Mouse (Mus musculus) heart, embryonic 16.5 days (tissue): ENCODE measurements around the gene Rbl2. TPM values are rescaled to one million over a fixed set of nuclear protein-coding genes. Genes with fewer than 3 reads are reported as not detected.
A peak's percentile ranks its signal among the peaks of the same experiment; 100 is the strongest.

Experiments used
- ATAC-seq: fragments of 200-750 bp; cut with Nextera tagmentation; replicated peaks from 2 replicates; pipeline ENCODE4 v1.8.0; 2017; ENCODE audit warnings: moderate number of reproducible peaks; ENCODE audit not compliant: insufficient read depth, low FRiP score; ENCODE audit errors: extremely low read depth
- H3K27ac ChIP-seq: fragments of 300-500 bp; sonication (generic); 2 replicates; pipeline ENCODE4 v1.5.1; 2014; ENCODE audit warnings: mild to moderate bottlenecking, low read length, control low read depth, moderate library complexity
- H3K27me3 ChIP-seq: fragments of 300-500 bp; sonication (generic); 2 replicates; pipeline ENCODE4 v1.6.1; 2014; ENCODE audit warnings: low read length, mixed read lengths; ENCODE audit not compliant: control insufficient read depth, insufficient read depth
- H3K36me3 ChIP-seq: fragments of 300-500 bp; sonication (generic); 2 replicates; pipeline ENCODE4 v1.6.1; 2014; ENCODE audit not compliant: control insufficient read depth, insufficient read depth
- H3K4me1 ChIP-seq: fragments of 300-500 bp; sonication (generic); 2 replicates; pipeline ENCODE4 v1.6.1; 2014; ENCODE audit warnings: low read length, mixed read lengths; ENCODE audit not compliant: control insufficient read depth, insufficient read depth
- H3K4me2 ChIP-seq: fragments of 300-500 bp; sonication (generic); 2 replicates; pipeline ENCODE4 v1.6.1; 2014; ENCODE audit warnings: low read depth, mild to moderate bottlenecking, control low read depth, low read length
- H3K4me3 ChIP-seq: fragments of 300-500 bp; sonication (generic); 2 replicates; pipeline ENCODE4 v1.5.1; 2014; ENCODE audit warnings: mild to moderate bottlenecking, control low read depth, low read length
- H3K9ac ChIP-seq: fragments of 300-500 bp; sonication (generic); 2 replicates; pipeline ENCODE4 v1.6.1; 2014; ENCODE audit warnings: low read length, control low read depth
- H3K9me3 ChIP-seq: fragments of 300-500 bp; sonication (generic); replicated peaks from 2 replicates; pipeline ENCODE4 v1.6.1; 2016; ENCODE audit warnings: low read length; ENCODE audit not compliant: control insufficient read depth
- WGBS: fragments of 180-500 bp; shearing (Covaris S2); extraction: QIAGEN DNeasy Blood & Tissue Kit; methylation state at CpG from one replicate; pipeline ENCODE4 v1.1.7; 2014; 5-methylcytosine and 5-hydroxymethylcytosine counted together
- polyA plus RNA-seq: library from polyadenylated mRNA; unstranded; fragments of >200 nt; fragmentation: Nextera tagmentation; extraction: Ambion mirVana; gene quantifications from 2 replicates; pipeline ENCODE4 v1.2.1, GENCODE M21; 2015

Rbl2 gene
- polyA plus RNA-seq, 1 experiment from 2014 or later, result 20.7 TPM

- no peak for ATAC-seq
- no peak overlapping the region for H3K9ac ChIP-seq
Measured at GRCm38 (mm10) chr8:91082428-91082827, 12.6 kb downstream of the Rbl2 start.

GRCm38 (mm10) chr8:91088452-91088851 lies 18.6 kb downstream of the Rbl2 start:
- no peak for ATAC-seq
- WGBS, result 90% methylated on average over 7 of the region's 7 CpGs
- no peak overlapping the region for H3K4me2 ChIP-seq
- H3K27me3 ChIP-seq, result no peaks in the 10 kb centered on the region
- no peak overlapping the region for H3K9ac ChIP-seq
- no peak overlapping the region for H3K27ac ChIP-seq
- no peak overlapping the region for H3K4me3 ChIP-seq
- peaks cover 40% of the 10 kb centered on the region for H3K36me3 ChIP-seq
- no peaks in the 10 kb centered on the region for H3K4me1 ChIP-seq
- H3K9me3 ChIP-seq, result no peaks in the 10 kb centered on the region

More at GRCm38 (mm10) chr8:91082428-91082827, 12.6 kb downstream of the Rbl2 start:
- peak overlapping the region; percentile 25; the same call in 1 of the 2 replicates for H3K4me2 ChIP-seq
- no peaks in the 10 kb centered on the region for H3K9me3 ChIP-seq
- no peaks in the 10 kb centered on the region for H3K27me3 ChIP-seq
- H3K36me3 ChIP-seq, result peaks cover 36% of the 10 kb centered on the region
- no peak overlapping the region for H3K4me3 ChIP-seq
- no peak overlapping the region for H3K27ac ChIP-seq
- WGBS, result 86% methylated on average over 12 of the region's 12 CpGs
- H3K4me1 ChIP-seq, result peaks cover 7% of the 10 kb centered on the region

GRCm38 (mm10) chr8:91089601-91090000 lies 19.7 kb downstream of the Rbl2 start:
- no peak overlapping the region for H3K4me2 ChIP-seq
- no peak overlapping the region for H3K9ac ChIP-seq
- WGBS, result 86% methylated on average over 2 of the region's 2 CpGs
- H3K4me3 ChIP-seq, result no peak overlapping the region
- H3K9me3 ChIP-seq, result no peaks in the 10 kb centered on the region
- no peak overlapping the region for H3K27ac ChIP-seq
- H3K27me3 ChIP-seq, result no peaks in the 10 kb centered on the region
- no peak for ATAC-seq
- H3K36me3 ChIP-seq, result peaks cover 38% of the 10 kb centered on the region
- H3K4me1 ChIP-seq, result no peaks in the 10 kb centered on the region

GRCm38 (mm10) chr8:91094135-91094534 lies 24.3 kb downstream of the Rbl2 start:
- H3K9me3 ChIP-seq, result no peaks in the 10 kb centered on the region
- H3K27me3 ChIP-seq, result no peaks in the 10 kb centered on the region
- no peak overlapping the region for H3K9ac ChIP-seq
- no peak overlapping the region for H3K4me2 ChIP-seq
- peaks cover 4% of the 10 kb centered on the region for H3K4me1 ChIP-seq
- no peak for ATAC-seq
- H3K27ac ChIP-seq, result no peak overlapping the region
- 80% methylated on average over 5 of the region's 5 CpGs for WGBS
- peaks cover 40% of the 10 kb centered on the region for H3K36me3 ChIP-seq
- no peak overlapping the region for H3K4me3 ChIP-seq

GRCm38 (mm10) chr8:91098106-91098505 lies 28.2 kb downstream of the Rbl2 start:
- 60% methylated on average over 6 of the region's 6 CpGs for WGBS
- 0 out of 2 replicates have a peak, but pooled peaks have one; percentile 10 for ATAC-seq
- no peak overlapping the region for H3K4me3 ChIP-seq
- H3K9ac ChIP-seq, result no peak overlapping the region
- peaks cover 29% of the 10 kb centered on the region for H3K36me3 ChIP-seq
- H3K27me3 ChIP-seq, result no peaks in the 10 kb centered on the region
- no peak overlapping the region for H3K4me2 ChIP-seq
- H3K9me3 ChIP-seq, result no peaks in the 10 kb centered on the region
- H3K27ac ChIP-seq, result no peak overlapping the region; the same call in 1 of the 2 replicates
- peaks cover 4% of the 10 kb centered on the region for H3K4me1 ChIP-seq

GRCm38 (mm10) chr8:91106271-91106670 lies 36.4 kb downstream of the Rbl2 start:
- 88% methylated on average over 12 of the region's 12 CpGs for WGBS
- H3K36me3 ChIP-seq, result peaks cover 24% of the 10 kb centered on the region
- H3K4me1 ChIP-seq, result no peaks in the 10 kb centered on the region
- no peak overlapping the region for H3K9ac ChIP-seq
- H3K4me3 ChIP-seq, result no peak overlapping the region
- no peak for ATAC-seq
- no peak overlapping the region for H3K4me2 ChIP-seq
- H3K27me3 ChIP-seq, result no peaks in the 10 kb centered on the region
- H3K9me3 ChIP-seq, result no peaks in the 10 kb centered on the region
- H3K27ac ChIP-seq, result no peak overlapping the region

- H3K4me2 ChIP-seq, result no peak overlapping the region
- H3K4me1 ChIP-seq, result no peaks in the 10 kb centered on the region
- H3K9ac ChIP-seq, result no peak overlapping the region
- WGBS, result 74% methylated on average over 5 of the region's 5 CpGs
- H3K27ac ChIP-seq, result no peak overlapping the region
- H3K36me3 ChIP-seq, result peaks cover 27% of the 10 kb centered on the region
- ATAC-seq, result no peak
- H3K27me3 ChIP-seq, result no peaks in the 10 kb centered on the region
- no peak overlapping the region for H3K4me3 ChIP-seq
- H3K9me3 ChIP-seq, result no peaks in the 10 kb centered on the region
Measured at GRCm38 (mm10) chr8:91111868-91112477, 42.1 kb downstream of the Rbl2 start.

GRCm38 (mm10) chr8:91114428-91114827 lies 44.6 kb downstream of the Rbl2 start:
- WGBS, result 85% methylated on average over 5 of the region's 5 CpGs
- Histone ChIP-seq H3K27ac (no peak overlapping the region), H3K4me1 (no peaks in the 10 kb centered on the region), H3K4me2 (no peak overlapping the region), H3K9ac (no peak overlapping the region), H3K36me3 (peaks cover 28% of the 10 kb centered on the region), H3K4me3 (no peak overlapping the region), H3K9me3 (no peaks in the 10 kb centered on the region), H3K27me3 (no peaks in the 10 kb centered on the region)
- no peak for ATAC-seq

- Histone ChIP-seq H3K4me1 (no peaks in the 10 kb centered on the region), H3K4me2 (no peak overlapping the region), H3K9ac (no peak overlapping the region), H3K27me3 (no peaks in the 10 kb centered on the region), H3K4me3 (no peak overlapping the region), H3K9me3 (no peaks in the 10 kb centered on the region), H3K27ac (no peak overlapping the region), H3K36me3 (peaks cover 28% of the 10 kb centered on the region)
- ATAC-seq, result no peak
- 72% methylated on average over 11 of the region's 11 CpGs for WGBS
Measured at GRCm38 (mm10) chr8:91114910-91115309, 45.1 kb downstream of the Rbl2 start.
